Mouse (Mus musculus) retina, postnatal 1 day (tissue): ENCODE results near the gene Eif2b3.

Experiments used
- DNase-seq: peaks from one replicate; pipeline ENCODE4 v3.0.0-alpha.2; 2012

Eif2b3 gene

DNA sequence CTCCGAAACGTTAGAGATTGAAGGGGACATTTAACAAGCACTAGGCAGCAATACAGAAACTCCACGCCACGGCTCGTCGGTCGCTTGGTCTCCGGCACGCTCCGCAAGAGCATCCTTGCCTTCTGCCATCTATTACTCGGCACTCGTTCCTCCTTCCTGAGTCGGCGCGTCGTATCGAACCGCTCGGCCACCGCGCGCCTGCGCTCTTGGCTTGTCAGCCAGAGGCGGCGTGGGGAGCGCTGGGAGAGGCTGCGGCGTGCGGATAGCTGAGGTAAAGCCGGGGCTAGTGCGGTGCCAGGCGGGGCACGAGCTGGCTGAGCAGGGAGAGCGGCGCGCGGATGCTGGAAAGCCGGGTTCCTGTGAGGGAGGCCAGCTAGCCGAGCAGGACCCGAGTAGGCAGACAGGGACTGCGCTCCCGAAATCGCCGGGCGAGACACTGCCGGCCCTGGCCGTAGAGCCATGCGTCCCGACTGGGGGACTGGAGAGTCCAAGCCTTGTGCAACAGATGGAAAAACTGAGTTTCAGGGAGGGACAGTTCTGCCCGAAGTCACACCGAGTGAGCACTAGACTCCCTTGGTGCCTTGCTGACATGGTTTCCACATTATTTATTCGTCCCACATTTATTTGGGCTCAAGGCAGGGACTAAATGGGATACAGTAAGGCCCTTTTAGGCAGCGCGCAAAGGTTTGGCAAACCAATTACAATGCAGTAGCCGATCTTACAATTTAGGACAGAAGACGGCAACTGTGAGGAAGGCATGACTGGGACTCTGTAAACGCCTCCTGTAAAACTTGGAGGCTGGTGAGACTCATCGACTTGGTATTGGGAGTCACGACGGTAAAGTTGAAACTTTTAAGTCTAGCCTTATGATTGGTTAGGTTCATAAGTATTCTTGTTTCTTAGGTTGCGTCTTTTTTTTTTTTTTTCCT is at the start of gene Eif2b3:
Gene Eif2b3, plus strand, starts transcription at position 197 of the 929 bp plus-strand sequence.
- peak; percentile 96 for DNase-seq

DNA sequence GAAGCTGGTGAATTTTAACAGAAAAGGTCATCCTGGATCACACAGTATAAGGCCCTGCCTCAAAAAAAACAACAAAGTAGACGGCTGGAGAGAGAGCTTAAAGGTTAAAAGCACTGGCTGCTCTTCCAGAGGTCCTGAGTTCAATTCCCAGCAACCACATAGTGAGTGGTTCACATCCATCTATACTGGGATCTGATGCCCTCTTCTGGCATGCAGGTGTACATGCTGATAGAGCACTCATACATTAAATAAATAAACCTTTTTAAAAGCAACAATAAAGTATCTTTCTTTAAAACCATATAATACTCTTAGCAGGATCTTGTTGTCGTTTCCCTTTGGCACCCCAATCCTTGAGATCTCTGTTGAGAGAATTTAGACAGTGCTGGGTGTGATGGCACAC is 42.7 kb upstream of the Eif2b3 start:
- no peak for DNase-seq

DNA sequence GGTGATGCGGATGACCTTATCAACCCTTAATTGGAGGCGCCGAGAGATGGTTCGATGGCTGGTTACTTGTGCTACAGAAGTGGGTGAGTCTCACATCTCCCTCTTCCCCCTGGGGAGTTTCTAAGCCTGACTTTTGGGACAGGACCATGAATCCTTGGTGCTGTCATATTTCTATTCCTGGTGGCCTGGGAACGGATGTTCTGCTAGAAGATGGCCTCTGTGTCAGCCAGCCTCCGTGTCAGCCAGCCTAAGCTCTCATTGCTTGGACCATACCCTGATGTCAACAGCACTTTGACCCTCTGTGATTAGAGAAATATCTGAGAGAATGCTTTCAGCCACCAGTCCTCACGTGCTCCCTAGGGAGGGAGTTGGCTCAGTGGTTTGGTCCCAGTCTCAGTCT is 33.5 kb upstream of the Eif2b3 start:
- DNase-seq: no peak

DNA sequence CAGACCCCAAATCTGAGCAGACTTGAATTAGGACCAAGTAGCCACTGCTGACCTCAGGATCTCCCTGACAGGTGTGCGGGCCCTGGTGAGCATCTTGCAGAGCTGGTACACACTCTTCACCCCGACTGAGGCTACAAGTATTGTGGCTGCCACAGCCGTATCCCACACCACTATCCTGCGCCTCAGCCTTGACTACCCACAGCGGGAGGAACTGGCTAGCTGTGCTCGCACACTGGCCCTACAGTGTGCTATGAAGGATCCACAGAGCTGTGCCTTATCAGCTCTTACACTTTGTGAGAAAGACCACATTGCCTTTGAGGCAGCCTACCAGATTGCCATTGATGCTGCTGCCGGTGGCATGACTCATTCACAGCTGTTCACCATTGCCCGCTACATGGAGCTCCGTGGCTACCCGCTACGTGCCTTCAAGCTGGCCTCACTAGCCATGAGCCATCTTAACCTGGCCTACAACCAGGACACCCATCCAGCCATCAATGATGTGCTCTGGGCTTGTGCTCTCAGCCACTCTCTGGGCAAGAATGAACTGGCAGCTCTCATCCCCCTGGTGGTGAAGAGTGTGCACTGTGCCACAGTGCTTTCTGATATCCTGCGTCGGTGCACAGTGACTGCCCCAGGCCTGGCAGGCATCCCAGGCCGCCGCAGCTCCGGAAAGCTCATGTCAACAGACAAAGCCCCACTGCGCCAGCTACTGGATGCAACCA is 32.6 kb upstream of the Eif2b3 start:
- DNase-seq: peak; percentile 86

DNA sequence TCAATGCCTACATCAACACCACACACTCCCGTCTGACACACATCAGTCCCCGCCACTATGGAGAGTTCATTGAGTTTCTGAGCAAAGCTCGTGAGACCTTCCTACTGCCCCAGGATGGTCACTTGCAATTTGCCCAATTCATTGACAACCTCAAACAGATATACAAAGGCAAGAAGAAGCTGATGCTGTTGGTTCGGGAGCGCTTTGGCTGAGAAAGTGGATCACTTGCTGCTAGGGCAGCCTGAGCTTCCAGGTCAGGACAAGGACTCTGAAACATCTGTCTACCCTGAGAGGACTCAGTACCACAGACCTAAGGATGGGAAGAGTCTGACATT is 32.1 kb upstream of the Eif2b3 start:
- DNase-seq: no peak

DNA sequence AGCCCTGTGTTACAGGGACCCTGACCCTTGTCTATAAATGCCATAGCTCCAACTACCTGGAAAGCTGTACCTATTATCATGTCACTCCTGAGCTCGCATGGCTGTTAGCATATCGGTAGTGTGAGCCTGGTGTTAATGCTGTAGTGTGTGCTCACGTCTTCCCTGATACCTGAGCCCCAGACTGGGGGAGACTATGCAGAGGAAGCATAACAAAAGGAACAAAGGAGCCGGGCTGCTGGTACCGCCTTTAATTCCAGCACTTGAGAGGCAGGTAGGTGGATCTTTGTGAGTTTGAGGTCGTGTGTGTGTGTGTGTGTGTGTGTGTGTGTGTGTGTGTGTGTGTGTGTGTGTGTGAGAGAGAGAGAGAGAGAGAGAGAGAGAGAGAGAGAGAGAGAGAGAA is 29.5 kb upstream of the Eif2b3 start:
- DNase-seq: no peak

DNA sequence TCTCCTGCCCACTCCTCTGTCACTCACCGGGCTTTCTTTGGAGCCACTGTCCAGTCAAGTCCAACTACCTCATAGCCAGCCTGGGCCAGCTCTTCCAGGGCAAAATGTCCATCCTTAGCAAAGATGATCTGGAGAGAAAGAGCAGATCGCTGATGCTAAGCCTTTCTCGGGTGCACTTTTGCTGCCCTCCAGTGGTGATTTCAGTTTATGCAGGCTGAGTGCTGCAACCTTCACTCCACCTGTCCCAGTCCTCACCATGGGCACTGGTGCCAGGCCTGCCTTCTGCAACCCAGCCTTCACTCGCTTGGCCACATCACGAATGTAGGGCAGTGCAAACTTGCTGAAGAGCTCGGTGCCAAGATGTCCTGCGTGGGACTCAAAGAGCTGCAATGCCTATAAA is 27.8 kb upstream of the Eif2b3 start:
- peak; percentile 88 for DNase-seq

DNA sequence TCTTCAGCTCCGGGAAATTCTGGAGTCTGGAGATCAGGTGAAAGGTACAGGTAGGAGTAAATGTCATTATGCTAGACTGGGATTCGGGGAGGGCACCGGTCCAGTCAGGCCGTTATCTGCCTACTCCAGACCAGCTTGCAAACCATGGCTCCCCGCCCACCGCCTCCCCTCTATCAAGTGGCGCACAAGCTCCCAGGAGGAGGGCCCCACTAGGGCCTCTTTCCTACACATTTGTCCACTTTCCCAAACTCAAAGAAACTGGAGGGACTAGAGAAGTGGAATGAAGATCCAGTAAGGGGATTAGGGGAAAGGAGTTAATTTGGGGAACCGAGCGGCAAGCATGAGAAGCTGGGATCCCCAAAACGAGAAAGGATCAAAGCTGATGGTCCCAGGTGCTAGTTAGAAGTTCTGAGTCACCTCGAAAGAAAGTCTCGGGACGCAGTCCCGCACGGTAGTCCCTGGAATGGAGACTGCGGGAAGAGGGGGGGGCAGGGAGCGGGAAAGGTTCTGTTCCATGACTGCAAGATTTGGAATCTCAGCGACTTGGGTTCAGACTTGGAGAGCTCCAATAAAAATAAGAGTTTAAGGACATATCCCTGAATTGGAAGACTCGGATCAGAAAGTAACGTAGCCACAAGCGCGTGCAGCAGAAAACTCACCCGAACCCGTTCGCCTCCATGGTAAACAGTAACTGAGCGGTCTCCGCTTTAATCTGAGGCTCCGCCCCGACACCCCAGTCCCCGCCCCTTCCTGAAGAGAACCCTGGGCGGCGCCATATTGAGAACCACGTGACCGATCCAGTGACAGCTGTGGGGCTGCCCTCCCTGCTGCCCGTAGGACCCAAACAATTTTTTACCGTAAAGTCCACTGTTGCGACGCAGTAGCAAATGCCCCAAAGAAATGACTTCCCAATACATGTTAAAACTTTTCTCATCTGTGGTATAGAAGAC is 25.3 kb upstream of the Eif2b3 start, which contains the start of gene Urod:
Gene Urod, minus strand, starts transcription at position 742 of the 950 bp plus-strand sequence.
- peak; percentile 97 for DNase-seq

DNA sequence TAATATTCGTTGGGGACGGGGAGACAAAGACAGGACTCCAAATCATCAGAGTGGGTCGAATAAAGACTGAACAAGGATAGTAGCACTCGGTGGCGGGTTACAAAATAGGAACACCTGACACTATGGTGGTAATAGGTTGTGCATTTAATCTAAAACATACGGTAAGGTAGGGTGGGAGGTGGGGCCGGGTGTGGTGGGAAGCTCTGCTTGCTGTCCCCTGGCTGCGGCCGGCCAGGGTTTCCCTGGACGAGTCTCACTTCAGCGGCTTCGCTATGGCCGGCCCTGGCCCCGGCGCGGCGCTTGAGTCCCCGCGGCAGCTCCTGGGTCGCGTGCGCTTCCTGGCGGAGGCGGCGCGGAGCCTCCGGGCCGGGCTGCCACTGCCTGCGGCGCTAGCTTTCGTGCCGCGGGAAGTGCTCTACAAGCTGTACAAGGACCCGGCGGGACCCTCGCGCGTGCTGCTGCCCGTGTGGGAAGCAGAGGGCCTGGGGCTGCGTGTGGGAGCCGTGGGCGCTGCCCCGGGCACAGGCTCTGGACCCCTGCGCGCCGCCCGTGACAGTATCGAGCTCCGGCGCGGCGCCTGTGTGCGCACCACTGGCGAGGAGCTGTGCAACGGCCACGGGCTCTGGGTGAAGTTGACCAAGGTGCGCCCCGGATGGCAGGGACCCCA is 23.9 kb upstream of the Eif2b3 start, which contains the start of gene Hectd3:
Gene Hectd3, plus strand, starts transcription at position 187 of the 667 bp plus-strand sequence.
- DNase-seq: peak; percentile 86

DNA sequence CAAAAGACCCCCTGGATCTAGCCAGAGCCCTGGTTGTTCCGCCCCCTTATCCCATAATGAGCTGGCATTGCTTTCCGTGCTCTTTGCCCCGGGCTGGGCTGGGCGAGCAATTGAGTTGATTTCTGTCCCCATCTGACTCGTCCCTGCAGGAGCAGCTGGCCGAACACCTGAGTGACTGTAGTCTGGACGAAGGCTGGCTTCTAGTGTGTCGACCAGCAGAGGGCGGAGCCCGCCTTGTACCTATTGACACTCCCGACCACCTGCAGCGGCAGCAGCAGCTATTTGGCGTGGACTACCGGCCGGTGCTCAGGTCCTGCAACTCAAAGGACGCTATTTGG is 23.4 kb upstream of the Eif2b3 start:
- peak; percentile 65 for DNase-seq

DNA sequence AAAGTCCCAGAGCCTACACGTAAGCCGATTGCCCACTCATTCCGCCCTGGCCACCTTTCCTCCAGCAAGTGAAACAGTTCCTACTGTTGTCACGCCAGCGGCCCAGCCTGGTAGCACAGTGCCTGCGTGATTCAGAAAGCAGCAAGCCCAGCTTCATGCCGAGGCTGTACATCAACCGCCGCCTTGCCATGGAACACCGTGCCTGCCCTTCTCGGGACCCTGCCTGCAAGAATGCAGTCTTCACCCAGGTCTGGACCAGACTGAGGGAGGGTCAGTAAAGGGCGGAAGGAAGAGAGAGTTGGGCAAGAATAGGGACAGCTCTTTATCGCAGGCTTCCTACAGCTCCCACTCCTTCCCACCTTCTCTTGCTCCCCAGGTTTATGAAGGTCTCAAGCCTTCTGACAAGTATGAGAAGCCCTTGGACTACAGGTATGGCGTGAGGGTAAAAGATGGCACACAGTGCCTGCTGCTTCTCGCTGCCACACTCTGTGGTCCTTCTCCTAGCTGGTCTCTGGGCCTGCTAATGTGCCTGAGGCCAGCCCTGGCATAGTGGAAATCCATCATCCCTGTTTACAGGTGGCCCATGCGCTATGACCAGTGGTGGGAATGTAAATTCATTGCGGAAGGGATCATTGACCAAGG is 19.6 kb upstream of the Eif2b3 start:
- no peak for DNase-seq

DNA sequence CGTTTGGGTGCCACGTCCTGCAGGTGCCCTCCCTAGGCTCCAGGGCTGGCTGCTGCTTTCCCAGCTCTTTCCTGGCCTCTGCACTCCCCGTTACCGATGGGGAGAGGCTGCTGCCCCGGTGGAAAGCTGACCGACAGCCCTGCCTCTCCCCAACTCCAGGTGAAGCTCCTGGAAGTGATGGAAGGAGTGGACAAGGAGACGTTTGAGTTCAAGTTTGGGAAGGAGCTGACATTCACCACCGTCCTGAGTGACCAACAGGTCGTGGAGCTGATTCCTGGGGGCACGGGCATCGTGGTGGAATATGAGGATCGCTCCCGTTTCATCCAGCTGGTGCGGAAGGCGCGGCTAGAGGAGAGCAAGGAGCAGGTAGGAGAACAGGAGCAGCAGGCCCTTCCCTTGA is 17.2 kb upstream of the Eif2b3 start:
- DNase-seq: no peak

DNA sequence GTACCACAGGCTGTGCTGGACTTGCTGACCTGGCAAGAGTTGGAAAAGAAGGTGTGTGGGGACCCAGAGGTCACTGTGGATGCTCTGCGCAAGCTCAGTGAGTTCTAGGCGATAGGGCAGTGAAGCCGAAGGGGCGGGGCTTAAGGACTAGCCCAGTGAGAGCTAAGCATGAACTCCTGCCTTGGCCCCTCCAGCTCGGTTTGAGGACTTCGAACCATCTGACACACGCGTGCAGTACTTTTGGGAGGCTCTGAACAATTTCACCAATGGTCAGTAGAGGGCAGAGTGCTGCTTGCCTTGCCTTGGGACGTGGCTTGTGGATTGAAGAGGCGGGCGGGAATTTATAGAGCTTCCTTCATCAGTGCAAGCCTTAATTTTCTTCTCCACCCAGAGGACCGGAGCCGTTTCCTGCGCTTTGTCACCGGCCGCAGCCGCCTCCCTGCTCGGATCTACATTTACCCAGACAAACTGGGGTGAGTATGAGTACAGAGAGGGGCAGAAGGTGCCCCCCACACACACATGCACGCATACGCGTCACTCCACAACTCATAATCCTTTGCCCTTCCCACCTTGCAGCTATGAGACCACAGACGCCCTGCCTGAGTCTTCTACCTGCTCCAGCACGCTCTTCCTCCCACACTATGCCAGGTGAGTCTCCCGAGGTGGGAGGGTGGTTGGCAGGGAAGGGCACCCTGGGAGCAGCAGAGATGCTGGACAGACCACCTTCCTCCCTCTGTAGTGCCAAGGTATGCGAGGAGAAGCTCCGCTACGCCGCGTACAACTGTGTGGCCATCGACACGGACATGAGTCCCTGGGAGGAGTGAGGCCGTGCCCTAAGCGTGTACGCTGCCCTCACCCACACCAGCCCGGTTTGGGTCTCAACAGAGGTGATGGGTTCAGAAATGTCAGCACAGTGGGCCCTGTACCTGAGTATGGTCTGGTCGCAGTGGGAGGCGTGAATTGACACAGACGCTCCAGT is 16.4 kb upstream of the Eif2b3 start:
- peak; percentile 84 for DNase-seq

DNA sequence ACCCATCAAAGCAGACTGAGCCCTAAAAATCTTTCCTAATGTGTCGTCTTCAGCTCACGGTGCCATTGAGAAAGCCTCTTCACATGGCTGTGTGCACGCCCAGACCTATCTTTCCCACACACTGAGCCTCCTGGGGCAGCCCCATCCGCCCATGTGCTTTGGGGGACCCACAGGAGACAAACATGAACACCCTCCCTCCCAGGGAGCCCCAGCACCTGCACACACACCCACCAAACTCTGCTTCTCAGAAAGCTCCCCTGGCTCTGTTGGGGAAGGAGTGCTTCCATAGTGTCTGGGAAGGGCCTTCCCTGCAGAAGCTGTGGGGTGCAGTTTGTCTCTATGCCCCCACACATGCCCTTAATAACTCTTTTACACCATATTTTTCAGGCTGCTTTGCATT is 14.6 kb upstream of the Eif2b3 start:
- no peak for DNase-seq

DNA sequence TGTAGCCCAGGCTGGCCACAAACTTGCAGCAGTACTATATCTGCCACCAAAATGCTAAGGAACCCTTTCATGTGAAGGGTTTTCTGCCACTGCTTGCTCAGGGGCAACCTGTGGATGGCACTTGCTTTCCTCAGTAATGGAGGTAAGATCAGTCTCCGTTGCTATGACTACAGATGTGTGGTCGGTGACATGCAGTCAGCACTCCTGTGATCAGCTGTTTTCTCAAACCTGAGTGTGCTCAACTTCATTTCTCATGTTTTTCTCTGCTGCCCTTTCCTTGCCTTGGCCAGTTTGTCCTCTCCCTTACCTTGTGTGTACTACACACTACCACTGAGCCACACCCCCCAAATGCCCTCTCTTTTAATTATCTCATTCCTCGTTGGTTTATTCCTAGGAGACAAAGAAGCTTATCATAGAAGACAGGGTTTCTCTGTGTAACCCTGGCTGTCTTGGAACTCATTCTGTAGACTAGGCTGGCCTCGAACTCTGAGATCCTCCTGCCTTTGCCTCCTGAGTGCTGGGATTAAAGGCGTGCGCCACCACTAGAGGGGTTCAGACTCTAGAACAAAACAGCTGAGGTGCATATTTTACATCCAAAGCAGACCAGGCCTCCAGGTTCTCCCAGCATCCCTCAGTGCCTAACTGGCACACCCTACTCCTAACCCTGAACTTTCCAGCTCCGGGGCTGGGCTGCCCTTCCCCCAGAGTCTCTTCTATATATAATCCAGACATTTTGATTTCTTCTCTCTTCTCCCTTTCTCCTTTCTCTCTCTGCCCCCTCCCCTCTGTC is 13.4 kb upstream of the Eif2b3 start:
- no peak for DNase-seq

DNA sequence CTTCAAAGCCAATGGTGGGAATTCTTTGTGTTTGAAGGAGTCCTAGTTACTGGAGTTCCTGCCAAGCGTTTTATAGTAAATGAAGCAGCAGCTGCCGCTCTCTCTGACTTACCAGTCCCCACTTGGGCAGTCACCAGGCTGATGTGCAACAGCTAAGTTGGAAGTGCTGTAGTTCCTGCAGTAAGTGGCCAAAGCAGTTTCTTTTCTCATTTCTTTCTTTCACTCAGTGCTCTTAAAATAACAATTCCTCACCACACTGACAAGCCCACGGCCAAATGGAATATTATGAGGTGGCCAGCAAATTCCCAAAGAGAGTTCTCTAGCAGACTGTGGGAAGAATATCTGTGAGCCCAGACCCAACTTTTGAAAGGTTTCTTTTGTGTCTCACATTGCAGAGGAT is 12.1 kb upstream of the Eif2b3 start:
- no peak for DNase-seq

DNA sequence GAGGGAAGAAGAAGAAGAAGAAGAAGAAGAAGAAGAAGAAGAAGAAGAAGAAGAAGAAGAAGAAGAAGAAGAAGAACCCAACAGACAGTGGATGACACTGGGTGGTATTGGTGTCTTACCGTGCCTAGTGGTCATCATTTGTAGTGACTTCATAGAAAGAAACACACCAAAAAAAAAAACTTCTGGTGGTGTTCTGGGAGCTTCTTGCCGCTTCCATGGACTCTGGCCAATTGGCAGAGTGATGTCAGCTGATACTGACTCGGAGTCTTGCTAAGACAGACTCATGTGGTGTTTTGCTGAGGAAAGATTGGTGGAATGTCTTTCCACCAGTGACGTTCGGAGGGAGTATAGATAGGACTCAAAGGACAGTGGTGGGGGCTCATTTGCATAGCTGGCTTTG is 9.0 kb upstream of the Eif2b3 start:
- no peak for DNase-seq

DNA sequence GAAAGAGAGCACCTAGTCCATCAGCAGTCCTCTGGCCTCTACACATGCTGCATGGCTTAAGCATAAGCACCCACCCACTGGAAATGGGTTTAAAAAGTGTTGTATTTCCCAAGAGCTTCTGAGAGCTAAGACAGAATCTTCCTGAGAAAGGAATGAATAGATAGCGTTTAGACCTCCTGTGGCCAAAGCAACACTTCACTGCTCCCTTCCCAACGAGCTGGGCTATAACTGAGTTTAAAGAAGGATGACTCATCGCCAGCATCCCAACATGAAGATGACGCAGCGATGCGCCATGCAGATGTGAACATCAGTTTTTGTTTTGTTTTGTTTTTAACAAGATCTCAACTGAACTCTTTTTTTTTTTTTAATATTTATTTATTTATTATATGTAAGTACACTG is 5.6 kb upstream of the Eif2b3 start:
- DNase-seq: no peak

DNA sequence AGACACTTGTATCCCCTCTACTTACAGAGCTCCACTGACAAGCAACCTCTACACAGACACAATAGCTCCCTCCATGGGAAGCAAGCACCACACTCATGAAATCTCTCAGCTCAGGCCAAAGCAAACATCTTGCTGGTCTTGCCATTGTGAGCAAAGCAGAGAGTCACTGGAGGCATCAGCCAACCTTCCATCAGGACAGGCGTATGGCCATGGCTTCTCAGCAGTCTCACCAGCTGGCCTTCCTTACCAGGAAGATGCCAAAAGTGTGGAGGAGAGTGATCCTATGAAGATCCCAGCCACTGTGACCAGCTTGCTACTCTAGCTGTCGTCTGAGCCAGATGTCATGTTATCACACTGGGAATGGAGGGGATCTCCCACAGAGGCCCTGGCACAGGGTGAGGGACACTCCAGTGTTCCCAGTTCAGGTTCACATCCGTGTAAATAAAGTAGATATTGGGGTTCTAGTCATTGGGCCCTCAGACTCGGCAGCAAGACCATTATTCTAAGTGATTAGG is 4.2 kb upstream of the Eif2b3 start:
- DNase-seq: no peak

DNA sequence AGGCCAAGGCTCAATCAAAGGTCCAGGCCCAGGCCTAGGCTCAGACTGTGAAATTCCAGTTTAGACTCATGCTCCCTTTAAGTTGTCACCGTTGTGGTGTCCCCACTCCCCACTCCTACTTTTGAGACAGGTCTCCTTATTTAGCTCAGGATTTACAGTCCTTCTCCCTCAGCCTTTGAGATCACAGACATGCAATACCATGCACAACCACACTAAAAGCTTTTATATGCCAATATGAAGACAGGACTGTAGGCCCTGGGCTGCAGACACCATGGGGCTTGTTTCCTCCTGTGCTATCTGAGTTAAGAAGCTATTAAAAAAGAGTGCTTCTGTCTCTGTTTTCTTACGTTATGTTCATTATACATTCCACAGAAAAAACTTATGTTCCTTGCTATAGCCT is 1.5 kb upstream of the Eif2b3 start:
- peak; percentile 30 for DNase-seq
